Mouse (Mus musculus) forebrain, embryonic 13.5 days (tissue): ENCODE results near the gene D630045J12Rik. TPM values are rescaled to one million over a fixed set of nuclear protein-coding genes. Genes with fewer than 3 reads are reported as not detected.

Experiments used
- ATAC-seq: fragments of 200-750 bp; cut with Nextera tagmentation; 2 replicates; pipeline ENCODE4 v1.8.0; 2017
- H3K27ac ChIP-seq: fragments of 300-500 bp; sonication (generic); 2 replicates; pipeline ENCODE4 v1.5.1; 2015; ENCODE audit warnings: inconsistent platforms, mild to moderate bottlenecking, moderate library complexity
- H3K27me3 ChIP-seq: fragments of 300-500 bp; sonication (generic); 2 replicates; pipeline ENCODE4 v1.6.1; 2015; ENCODE audit warnings: mild to moderate bottlenecking, inconsistent platforms
- H3K36me3 ChIP-seq: fragments of 300-500 bp; sonication (generic); 2 replicates; pipeline ENCODE4 v1.6.1; 2015; ENCODE audit warnings: mild to moderate bottlenecking, inconsistent platforms; ENCODE audit not compliant: poor library complexity, severe bottlenecking
- H3K4me1 ChIP-seq: fragments of 300-500 bp; sonication (generic); 2 replicates; pipeline ENCODE4 v1.6.1; 2015; ENCODE audit warnings: inconsistent platforms
- H3K4me2 ChIP-seq: fragments of 300-500 bp; sonication (generic); 2 replicates; pipeline ENCODE4 v1.6.1; 2015; ENCODE audit warnings: inconsistent platforms, mild to moderate bottlenecking, moderate library complexity
- H3K4me3 ChIP-seq: fragments of 300-500 bp; sonication (generic); 2 replicates; pipeline ENCODE4 v1.5.1; 2015; ENCODE audit warnings: mild to moderate bottlenecking, inconsistent platforms
- H3K9ac ChIP-seq: fragments of 300-500 bp; sonication (generic); 2 replicates; pipeline ENCODE4 v1.6.1; 2015; ENCODE audit warnings: mild to moderate bottlenecking, inconsistent platforms
- H3K9me3 ChIP-seq: fragments of 300-500 bp; sonication (generic); replicated peaks from 2 replicates; pipeline ENCODE4 v1.6.1; 2016; ENCODE audit warnings: inconsistent platforms
- WGBS: fragments of 180-500 bp; shearing (Covaris S2); methylation state at CpG from one replicate; pipeline ENCODE4 v1.1.7; 2015; 5-methylcytosine and 5-hydroxymethylcytosine counted together
- polyA plus RNA-seq: library from polyadenylated mRNA; unstranded; fragments of >200 nt; fragmentation: Nextera tagmentation; extraction: Ambion mirVana; gene quantifications from 2 replicates; pipeline ENCODE4 v1.2.1, GENCODE M21; 2015

The D630045J12Rik gene
- polyA plus RNA-seq, 1 experiment from 2014 or later, result 10.9 TPM

DNA sequence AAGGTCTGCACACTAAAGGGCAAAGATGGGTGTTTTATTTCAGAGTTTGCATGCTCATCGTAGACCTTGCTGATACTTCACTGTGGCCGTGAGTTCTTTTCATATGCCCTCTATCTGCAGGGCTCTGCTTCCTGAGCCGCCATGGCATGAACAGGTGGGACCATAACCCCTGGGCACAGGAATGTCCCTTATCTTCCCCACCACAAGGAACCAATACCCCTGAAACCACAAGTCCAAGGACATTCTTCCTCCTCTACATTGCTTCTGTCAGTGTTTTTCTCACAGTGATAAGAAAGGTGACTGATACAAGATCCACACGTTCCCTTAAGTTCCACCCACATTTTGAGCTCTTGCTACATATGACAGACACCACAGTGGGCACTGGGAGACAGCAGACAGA lies 3.0 kb upstream of the D630045J12Rik start:
- ATAC-seq, result no peak
- no peak overlapping the region for H3K27ac ChIP-seq
- 94% methylated on average over 4 of the region's 4 CpGs for WGBS

DNA sequence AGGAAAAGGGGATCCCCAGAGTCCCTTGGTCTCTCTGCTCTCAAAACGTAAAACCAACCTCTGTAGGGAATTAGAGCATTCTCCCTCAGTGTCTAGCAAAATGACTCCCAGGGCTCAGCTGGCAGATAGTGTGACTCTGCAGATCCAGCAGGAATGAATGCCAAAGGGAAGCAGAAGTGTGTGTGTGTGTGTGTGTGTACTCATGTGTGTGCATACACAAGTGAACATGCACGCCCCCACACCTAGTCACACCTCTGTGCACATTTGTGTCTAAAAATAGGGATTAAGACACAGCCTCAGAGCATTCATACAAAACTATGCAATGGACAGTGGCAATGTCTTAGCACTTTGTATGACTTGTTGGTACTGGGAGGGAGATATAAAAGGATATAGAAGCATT lies 2.0 kb upstream of the D630045J12Rik start:
- ATAC-seq, result no peak
- no peak overlapping the region for H3K9ac ChIP-seq
- no peaks in the 10 kb centered on the region for H3K36me3 ChIP-seq
- 82% methylated on average over 2 of the region's 2 CpGs for WGBS
- H3K9me3 ChIP-seq, result no peaks in the 10 kb centered on the region
- H3K27me3 ChIP-seq, result 0 out of 2 replicates have a peak, but pooled peaks cover 3% of the 10 kb centered on the region
- H3K4me1 ChIP-seq, result peaks cover 27% of the 10 kb centered on the region
- H3K27ac ChIP-seq, result no peak overlapping the region
- no peak overlapping the region for H3K4me2 ChIP-seq
- no peak overlapping the region for H3K4me3 ChIP-seq

More for the DNA sequence above, 3.0 kb upstream of the D630045J12Rik start:
- Histone ChIP-seq H3K27me3 (0 out of 2 replicates have a peak, but pooled peaks cover 3% of the 10 kb centered on the region), H3K36me3 (no peaks in the 10 kb centered on the region), H3K9me3 (no peaks in the 10 kb centered on the region), H3K4me3 (no peak overlapping the region), H3K4me2 (no peak overlapping the region), H3K4me1 (peaks cover 18% of the 10 kb centered on the region), H3K9ac (no peak overlapping the region)

DNA sequence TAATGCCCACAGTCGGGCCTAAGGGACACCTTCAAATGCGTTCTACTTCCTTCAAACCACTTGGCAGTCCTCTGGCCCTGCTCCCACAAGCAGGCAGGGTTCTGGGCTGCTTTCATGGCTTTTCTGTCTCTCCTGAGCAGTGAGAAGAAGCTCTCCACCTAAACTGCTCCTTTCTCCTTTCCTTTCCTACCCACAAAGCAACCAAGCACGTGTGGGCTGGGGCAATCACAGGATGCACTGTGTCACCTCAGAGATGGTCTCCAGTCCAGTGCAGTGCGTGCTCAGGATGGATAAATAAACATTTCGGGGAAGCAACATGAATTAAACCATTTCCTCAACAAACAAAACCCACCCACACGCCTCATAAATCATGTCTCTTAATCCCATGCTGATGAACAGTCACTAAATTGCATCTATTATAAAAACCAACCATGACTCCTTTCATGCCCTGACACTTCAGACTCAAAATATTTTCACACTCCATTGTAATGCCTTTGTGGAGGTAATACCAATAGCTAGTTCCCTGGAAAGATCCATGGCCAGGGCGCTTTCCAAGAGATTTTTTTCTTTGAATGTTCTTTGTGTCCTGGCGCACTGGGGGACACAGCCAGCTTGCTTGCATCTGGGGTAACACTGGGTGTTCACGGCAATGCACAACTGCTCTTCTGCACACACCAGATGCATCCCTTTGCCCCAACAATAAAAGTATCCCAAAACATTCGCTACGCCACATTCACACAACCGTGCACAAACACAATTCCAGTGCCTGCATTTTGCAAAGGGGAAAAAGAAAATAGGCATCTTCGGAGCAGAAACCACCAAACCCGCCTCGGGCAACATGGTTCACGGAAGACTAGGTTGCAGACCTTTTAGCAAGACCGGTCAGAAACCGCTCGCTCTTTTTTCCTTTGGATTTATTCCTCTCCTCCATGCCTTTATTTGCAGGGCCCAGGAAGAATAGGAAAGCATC lies 758 bp downstream of the D630045J12Rik start:
- H3K36me3 ChIP-seq, result no peaks in the 10 kb centered on the region
- H3K4me1 ChIP-seq, result peaks cover 37% of the 10 kb centered on the region
- no peaks in the 10 kb centered on the region for H3K9me3 ChIP-seq
- peak overlapping the region; percentile 93 for H3K27ac ChIP-seq
- peak overlapping the region; percentile 81 for H3K4me2 ChIP-seq
- H3K27me3 ChIP-seq, result 0 out of 2 replicates have a peak, but pooled peaks cover 3% of the 10 kb centered on the region
- H3K4me3 ChIP-seq, result peak overlapping the region; percentile 92
- peak overlapping the region; percentile 99 for H3K9ac ChIP-seq
- ATAC-seq, result peak; percentile 8
- 4% methylated on average over 19 of the region's 19 CpGs for WGBS

DNA sequence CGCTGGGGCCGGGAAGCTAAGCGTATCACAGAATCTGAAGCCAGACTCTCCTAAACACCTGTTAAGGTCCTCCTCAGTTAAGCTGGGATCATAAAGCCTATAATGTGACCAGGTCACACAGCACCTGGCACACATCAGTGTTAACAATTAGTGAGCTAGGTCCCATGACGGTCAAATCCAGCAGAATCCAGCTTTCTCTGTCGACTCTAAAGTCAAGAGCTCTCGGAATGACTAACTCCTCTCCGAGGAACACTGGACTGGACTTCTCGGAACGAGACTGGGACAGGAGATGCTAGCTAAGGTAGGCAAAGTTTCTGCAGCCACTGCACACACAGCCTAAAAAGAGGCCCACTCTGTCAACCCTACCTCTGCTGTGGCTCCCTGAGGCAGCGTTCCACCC lies 1.7 kb downstream of the D630045J12Rik start:
- no peaks in the 10 kb centered on the region for H3K36me3 ChIP-seq
- H3K4me1 ChIP-seq, result peaks cover 37% of the 10 kb centered on the region
- H3K4me2 ChIP-seq, result peak overlapping the region; percentile 81
- ATAC-seq, result no peak
- peak overlapping the region; percentile 99 for H3K9ac ChIP-seq
- H3K27ac ChIP-seq, result 0 out of 2 replicates have a peak overlapping the region, but pooled peaks have one; percentile 93
- H3K4me3 ChIP-seq, result peak overlapping the region; percentile 92
- no peaks in the 10 kb centered on the region for H3K9me3 ChIP-seq
- 79% methylated on average over 10 of the region's 10 CpGs for WGBS
- 0 out of 2 replicates have a peak, but pooled peaks cover 3% of the 10 kb centered on the region for H3K27me3 ChIP-seq

DNA sequence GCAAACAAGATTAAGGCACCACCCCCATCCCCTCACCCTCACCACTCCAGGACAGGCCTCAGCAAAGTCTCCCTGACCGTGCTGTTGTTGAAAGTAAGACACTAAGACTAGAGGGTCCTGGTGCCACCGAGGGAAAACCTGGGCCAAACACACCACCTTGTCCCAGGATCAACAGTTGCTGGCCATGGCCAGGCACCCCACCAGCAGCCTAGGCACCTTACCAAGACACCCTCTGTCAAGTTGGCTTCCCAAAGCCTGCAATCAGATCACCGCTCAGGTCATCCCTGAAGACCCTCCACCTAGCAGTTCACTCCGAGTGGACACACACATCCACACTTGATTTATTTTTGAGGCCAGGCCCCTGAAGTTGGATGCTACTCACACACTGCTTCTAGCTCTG lies 2.3 kb downstream of the D630045J12Rik start:
- no peak for ATAC-seq
- Histone ChIP-seq H3K9ac (0 out of 2 replicates have a peak overlapping the region, but pooled peaks have one; percentile 21), H3K9me3 (no peaks in the 10 kb centered on the region), H3K4me2 (peak overlapping the region; percentile 81), H3K4me1 (peaks cover 37% of the 10 kb centered on the region), H3K27ac (no peak overlapping the region), H3K36me3 (no peaks in the 10 kb centered on the region), H3K27me3 (0 out of 2 replicates have a peak, but pooled peaks cover 3% of the 10 kb centered on the region), H3K4me3 (peak overlapping the region; percentile 92; the same call in 1 of the 2 replicates)
- 49% methylated on average over 4 of the region's 4 CpGs for WGBS

DNA sequence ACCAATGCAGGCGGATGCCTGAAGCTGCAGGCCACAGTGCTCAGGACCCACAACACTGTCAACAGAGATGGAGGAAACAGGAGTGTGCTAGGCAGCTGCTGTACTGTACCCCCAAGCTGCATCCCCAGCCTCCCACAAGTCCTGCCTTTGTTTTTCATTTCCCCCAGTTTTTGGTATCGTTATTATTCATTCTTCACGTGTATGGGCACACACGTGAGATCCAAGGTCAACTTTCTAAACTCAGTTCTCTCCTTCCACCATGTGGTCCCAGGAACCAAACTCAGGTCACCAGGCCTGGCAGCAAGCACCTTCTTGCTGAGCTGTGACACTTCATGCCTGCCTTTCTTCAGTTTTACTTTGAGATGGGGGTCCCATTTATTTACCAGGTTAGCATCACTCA lies 6.4 kb downstream of the D630045J12Rik start:
- 94% methylated on average over 4 of the region's 4 CpGs for WGBS
- Histone ChIP-seq H3K4me2 (no peak overlapping the region), H3K9me3 (no peaks in the 10 kb centered on the region), H3K27me3 (no peaks in the 10 kb centered on the region), H3K27ac (no peak overlapping the region), H3K4me3 (no peak overlapping the region), H3K36me3 (no peaks in the 10 kb centered on the region), H3K9ac (no peak overlapping the region), H3K4me1 (peaks cover 61% of the 10 kb centered on the region)
- no peak for ATAC-seq

DNA sequence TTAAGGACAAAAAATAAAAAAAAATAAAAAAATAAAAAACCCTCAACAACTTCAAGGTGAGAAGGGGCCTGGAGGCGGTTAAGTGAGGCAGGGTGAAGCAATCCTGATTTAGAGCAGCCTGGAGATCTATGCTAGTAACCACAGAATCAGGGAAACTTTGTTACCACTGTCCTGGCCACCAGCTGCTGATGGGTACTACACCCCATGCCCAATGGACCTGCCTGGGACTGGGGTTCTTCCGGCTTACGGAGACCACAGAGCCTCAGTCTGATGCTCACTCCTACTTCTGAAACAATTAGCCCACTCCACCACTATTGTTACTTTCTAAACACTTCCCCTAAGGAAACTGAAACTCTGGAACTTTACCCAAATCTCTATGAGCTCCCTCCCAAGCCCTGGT lies 9.0 kb downstream of the D630045J12Rik start:
- H3K36me3 ChIP-seq, result no peaks in the 10 kb centered on the region
- H3K4me1 ChIP-seq, result peaks cover 64% of the 10 kb centered on the region
- H3K27me3 ChIP-seq, result no peaks in the 10 kb centered on the region
- 83% methylated on average over 3 of the region's 3 CpGs for WGBS
- no peak overlapping the region for H3K9ac ChIP-seq
- ATAC-seq, result no peak
- no peak overlapping the region for H3K4me3 ChIP-seq
- no peak overlapping the region for H3K27ac ChIP-seq
- H3K9me3 ChIP-seq, result no peaks in the 10 kb centered on the region
- H3K4me2 ChIP-seq, result no peak overlapping the region

DNA sequence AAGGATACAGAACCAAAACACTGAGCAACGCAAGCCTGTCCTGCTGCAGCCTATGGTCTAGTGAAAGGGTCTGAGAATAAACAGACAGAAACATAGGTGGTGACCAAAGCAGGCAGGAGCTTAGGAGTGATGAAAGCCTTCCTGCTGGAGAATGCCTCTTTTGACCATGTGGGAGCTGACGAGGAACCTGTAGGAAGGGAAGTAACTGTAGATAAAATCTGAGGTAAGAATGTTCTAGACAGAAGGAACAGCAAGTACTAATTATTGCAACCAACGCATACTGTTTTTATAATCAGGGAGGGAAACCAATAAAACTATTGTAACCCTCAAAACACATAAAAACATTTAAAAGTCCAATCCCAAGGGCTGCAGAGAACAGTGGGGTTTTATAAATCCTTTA lies 9.6 kb downstream of the D630045J12Rik start:
- no peaks in the 10 kb centered on the region for H3K27me3 ChIP-seq
- no peak overlapping the region for H3K27ac ChIP-seq
- H3K4me1 ChIP-seq, result peaks cover 58% of the 10 kb centered on the region
- H3K36me3 ChIP-seq, result no peaks in the 10 kb centered on the region
- WGBS, result 70% methylated on average over 3 of the region's 3 CpGs
- no peaks in the 10 kb centered on the region for H3K9me3 ChIP-seq
- H3K9ac ChIP-seq, result no peak overlapping the region
- no peak overlapping the region for H3K4me2 ChIP-seq
- H3K4me3 ChIP-seq, result no peak overlapping the region
- no peak for ATAC-seq

DNA sequence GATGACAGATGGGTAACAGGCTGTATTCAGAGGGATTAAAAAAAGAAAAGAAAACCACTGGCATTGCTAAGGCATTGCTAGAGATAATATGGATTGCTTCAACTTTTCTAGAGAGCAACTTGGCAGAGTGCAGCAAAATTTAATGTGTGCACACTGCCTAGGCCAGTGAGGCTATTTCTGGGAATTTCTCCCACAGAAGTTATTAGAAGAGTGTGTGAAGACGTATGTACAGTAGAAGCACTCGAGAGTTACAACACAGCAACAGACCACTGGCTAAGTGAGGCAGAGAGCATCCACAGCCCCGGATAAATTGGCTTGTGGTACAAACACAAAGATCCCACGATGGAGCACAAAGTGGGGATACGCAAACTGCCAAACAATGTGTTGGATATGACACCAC lies 11.0 kb downstream of the D630045J12Rik start:
- H3K36me3 ChIP-seq, result no peaks in the 10 kb centered on the region
- H3K4me1 ChIP-seq, result peaks cover 57% of the 10 kb centered on the region
- no peak; the same call in 1 of the 2 replicates for ATAC-seq
- H3K4me2 ChIP-seq, result no peak overlapping the region
- H3K4me3 ChIP-seq, result no peak overlapping the region
- H3K9me3 ChIP-seq, result no peaks in the 10 kb centered on the region; the same call in 1 of the 2 replicates
- 55% methylated on average over 5 of the region's 5 CpGs for WGBS
- H3K27ac ChIP-seq, result peak overlapping the region; percentile 44
- H3K27me3 ChIP-seq, result no peaks in the 10 kb centered on the region
- no peak overlapping the region for H3K9ac ChIP-seq

DNA sequence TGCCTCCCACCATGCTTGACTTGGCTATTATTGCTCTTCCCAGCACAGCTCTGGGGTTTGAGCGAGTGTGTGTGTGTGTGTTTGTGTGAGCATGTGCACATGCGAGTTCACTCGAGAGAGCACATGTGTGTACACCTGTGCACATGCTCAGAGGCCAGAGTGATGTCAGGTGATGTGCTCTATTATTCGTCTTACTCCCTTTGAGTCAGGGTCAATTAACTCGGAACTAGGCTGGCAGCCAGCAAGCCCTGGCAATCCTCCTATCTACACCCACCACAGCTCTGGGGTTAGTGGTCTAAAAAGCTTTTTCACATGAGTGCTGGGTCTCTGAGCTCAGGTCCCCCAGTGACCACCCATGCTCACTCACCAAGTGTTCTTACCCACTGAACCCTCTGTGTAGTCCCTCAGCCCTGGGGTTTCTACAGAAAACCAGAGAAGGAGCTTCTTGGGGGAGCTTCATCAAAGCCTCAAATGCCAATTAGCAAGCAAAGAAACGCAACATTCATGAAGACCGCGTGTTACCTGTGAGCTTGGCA lies 11.4 kb downstream of the D630045J12Rik start:
- Histone ChIP-seq H3K27ac (peak overlapping the region; percentile 51; the same call in 1 of the 2 replicates), H3K9ac (no peak overlapping the region), H3K9me3 (no peaks in the 10 kb centered on the region; the same call in 1 of the 2 replicates), H3K4me3 (no peak overlapping the region), H3K4me2 (no peak overlapping the region), H3K27me3 (no peaks in the 10 kb centered on the region), H3K36me3 (no peaks in the 10 kb centered on the region), H3K4me1 (peaks cover 57% of the 10 kb centered on the region)
- ATAC-seq, result peak; percentile 32; the same call in 1 of the 2 replicates
- 58% methylated on average over 8 of the region's 8 CpGs for WGBS

DNA sequence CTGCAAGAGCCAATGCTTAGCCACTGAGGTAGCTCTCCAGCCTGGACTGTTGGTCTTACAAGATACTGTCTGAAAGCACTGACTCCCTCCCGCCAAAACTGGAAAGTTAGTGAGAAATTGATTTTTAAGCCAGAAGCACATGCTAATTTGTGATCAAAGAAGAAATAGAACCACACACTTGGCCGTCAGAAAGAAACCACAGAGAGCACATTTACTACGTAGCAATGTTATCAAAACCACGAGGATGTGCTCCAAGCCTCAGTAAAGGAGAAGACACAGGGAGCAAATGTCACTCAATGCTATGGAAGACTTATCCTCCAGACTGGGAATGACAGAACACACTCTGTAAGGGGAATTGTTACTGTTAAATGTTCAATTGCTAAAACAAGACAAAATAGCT lies 12.3 kb downstream of the D630045J12Rik start:
- no peaks in the 10 kb centered on the region for H3K36me3 ChIP-seq
- no peaks in the 10 kb centered on the region for H3K27me3 ChIP-seq
- ATAC-seq, result no peak
- no peak overlapping the region for H3K4me3 ChIP-seq
- no peak overlapping the region for H3K27ac ChIP-seq
- 98% methylated on average over 4 of the region's 4 CpGs for WGBS
- no peak overlapping the region for H3K4me2 ChIP-seq
- no peak overlapping the region for H3K9ac ChIP-seq
- H3K4me1 ChIP-seq, result peaks cover 57% of the 10 kb centered on the region
- no peaks in the 10 kb centered on the region; the same call in 1 of the 2 replicates for H3K9me3 ChIP-seq

DNA sequence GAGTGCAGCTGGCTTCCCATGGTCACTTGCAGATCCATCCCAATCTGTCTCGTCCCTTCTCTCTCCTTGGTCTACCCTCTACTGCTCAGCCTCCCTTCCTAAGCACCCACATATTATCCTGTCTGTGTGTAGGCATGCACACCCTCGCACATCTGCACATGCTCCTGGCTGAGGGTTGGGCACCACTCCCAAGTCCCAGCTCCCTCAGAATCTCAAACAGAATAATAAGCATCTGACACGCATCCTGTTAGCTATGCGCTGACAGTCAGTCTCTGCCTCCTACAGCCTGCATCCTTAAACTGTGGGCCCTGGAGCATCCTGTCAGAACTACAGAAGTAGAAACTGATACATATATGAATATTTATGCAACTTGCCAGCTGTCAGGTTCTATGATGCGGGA lies 13.2 kb downstream of the D630045J12Rik start:
- no peak overlapping the region for H3K9ac ChIP-seq

More for the DNA sequence above, 13.2 kb downstream of the D630045J12Rik start:
- no peak overlapping the region for H3K27ac ChIP-seq
- ATAC-seq, result peak; percentile 46
- no peaks in the 10 kb centered on the region for H3K36me3 ChIP-seq
- H3K4me2 ChIP-seq, result no peak overlapping the region
- WGBS, result 83% methylated on average over 5 of the region's 5 CpGs
- peaks cover 53% of the 10 kb centered on the region for H3K4me1 ChIP-seq
- no peak overlapping the region for H3K4me3 ChIP-seq
- no peaks in the 10 kb centered on the region for H3K27me3 ChIP-seq
- H3K9me3 ChIP-seq, result no peaks in the 10 kb centered on the region; the same call in 1 of the 2 replicates
